Mouse (Mus musculus): ENCODE data around the gene Utp20.

Gene Utp20

GRCm38 (mm10) chr10:88714744-88715143 is 111.9 kb downstream of the Utp20 start:
- DNase-seq = no peak

GRCm38 (mm10) chr10:88712359-88712758 is 114.2 kb downstream of the Utp20 start:
- DNase-seq = no peak

GRCm38 (mm10) chr10:88708671-88709523 is 117.7 kb downstream of the Utp20 start:
- no peak for DNase-seq

- no peak for DNase-seq
Measured at GRCm38 (mm10) chr10:88700938-88701337, 125.7 kb downstream of the Utp20 start.
